Mouse (Mus musculus) heart, embryonic 13.5 days (tissue): ENCODE measurements at regions not wholly inside any gene's neighbourhood (a gene's known extent, or its start where the extent isn't known, plus 50 kb on each side); places are given as distances from the start of the nearest gene placed in this dataset.

Experiments used
- ATAC-seq: fragments of 200-750 bp; cut with Nextera tagmentation; 2 replicates; pipeline ENCODE4 v1.8.0; 2017; ENCODE audit warnings: moderate TSS enrichment; ENCODE audit not compliant: insufficient number of reproducible peaks, low FRiP score, low TSS enrichment; ENCODE audit errors: extremely low read depth
- H3K27ac ChIP-seq: fragments of 300-500 bp; sonication (generic); replicated peaks from 2 replicates; pipeline ENCODE4 v1.5.1; 2015; ENCODE audit warnings: moderate library complexity, mild to moderate bottlenecking, inconsistent platforms
- H3K27me3 ChIP-seq: fragments of 300-500 bp; sonication (generic); replicated peaks from 2 replicates; pipeline ENCODE4 v1.6.1; 2015; ENCODE audit warnings: mild to moderate bottlenecking, inconsistent platforms
- H3K36me3 ChIP-seq: fragments of 300-500 bp; sonication (generic); 2 replicates; pipeline ENCODE4 v1.6.1; 2015; ENCODE audit warnings: mild to moderate bottlenecking, inconsistent platforms
- H3K4me1 ChIP-seq: fragments of 300-500 bp; sonication (generic); 2 replicates; pipeline ENCODE4 v1.6.1; 2015; ENCODE audit warnings: inconsistent platforms
- H3K4me2 ChIP-seq: fragments of 300-500 bp; sonication (generic); 2 replicates; pipeline ENCODE4 v1.6.1; 2015; ENCODE audit warnings: inconsistent platforms, mild to moderate bottlenecking, moderate library complexity
- H3K4me3 ChIP-seq: fragments of 300-500 bp; sonication (generic); 2 replicates; pipeline ENCODE4 v1.5.1; 2015; ENCODE audit warnings: moderate library complexity, mild to moderate bottlenecking, inconsistent platforms
- H3K9ac ChIP-seq: fragments of 300-500 bp; sonication (generic); 2 replicates; pipeline ENCODE4 v1.6.1; 2015; ENCODE audit warnings: inconsistent platforms, mild to moderate bottlenecking, moderate library complexity
- H3K9me3 ChIP-seq: fragments of 300-500 bp; sonication (generic); 2 replicates; pipeline ENCODE4 v1.6.1; 2016; ENCODE audit warnings: inconsistent platforms
- WGBS: fragments of 180-500 bp; shearing (Covaris S2); methylation state at CpG from one replicate; pipeline ENCODE4 v1.1.7; 2015; ENCODE audit warnings: mixed read lengths; 5-methylcytosine and 5-hydroxymethylcytosine counted together

GRCm38 (mm10) chr11:105507972-105508659 lies 51.6 kb upstream of the March10 start:
- H3K4me2 ChIP-seq, result peak overlapping the region; percentile 45

GRCm38 (mm10) chr11:105507332-105507971 lies 50.9 kb upstream of the March10 start:
- Histone ChIP-seq H3K36me3 (no peaks in the 10 kb centered on the region), H3K4me1 (peaks cover 71% of the 10 kb centered on the region), H3K9ac (no peak overlapping the region), H3K9me3 (no peaks in the 10 kb centered on the region), H3K4me3 (no peak overlapping the region), H3K27me3 (no peaks in the 10 kb centered on the region), H3K27ac (peak overlapping the region; percentile 72), H3K4me2 (peak overlapping the region; percentile 45; the same call in 1 of the 2 replicates)
- whole genome bisulfite sequencing, result 46% methylated on average over 8 of the region's 8 CpGs
- no peak for ATAC-seq

More at GRCm38 (mm10) chr11:105507972-105508659, 51.6 kb upstream of the March10 start:
- H3K9me3 ChIP-seq, result no peaks in the 10 kb centered on the region
- H3K9ac ChIP-seq, result peak overlapping the region; percentile 50; the same call in 1 of the 2 replicates
- no peak for ATAC-seq
- H3K36me3 ChIP-seq, result no peaks in the 10 kb centered on the region
- H3K4me3 ChIP-seq, result no peak overlapping the region
- H3K27me3 ChIP-seq, result no peaks in the 10 kb centered on the region
- peak overlapping the region; percentile 75 for H3K27ac ChIP-seq
- WGBS, result 8% methylated on average over 6 of the region's 6 CpGs
- peaks cover 72% of the 10 kb centered on the region for H3K4me1 ChIP-seq
